Mouse (Mus musculus): ENCODE data around the gene Cdca5.

The Cdca5 gene

GRCm38 (mm10) chr19:6061641-6062302 is 23.0 kb upstream of the Cdca5 start:
- DNase-seq (ENCODE audit: low read depth): no peak

GRCm38 (mm10) chr19:6062418-6062817 is 22.4 kb upstream of the Cdca5 start:
- no peak for DNase-seq (ENCODE audit: low read depth)

GRCm38 (mm10) chr19:6063081-6063480 is 21.7 kb upstream of the Cdca5 start:
- DNase-seq (ENCODE audit: low read depth): no peak

GRCm38 (mm10) chr19:6066571-6066970 is 18.2 kb upstream of the Cdca5 start:
- DNase-seq (ENCODE audit: low read depth): no peak

- DNase-seq (ENCODE audit: low read depth): peak; percentile 83
Observed at GRCm38 (mm10) chr19:6067011-6067723, 17.6 kb upstream of the Cdca5 start.

GRCm38 (mm10) chr19:6067724-6068415 is 16.9 kb upstream of the Cdca5 start, which contains the start of gene Tm7sf2:
Tm7sf2 (minus strand) TSS chr19:6068373.
- DNase-seq (ENCODE audit: low read depth): peak; percentile 93

GRCm38 (mm10) chr19:6068951-6069350 is 15.8 kb upstream of the Cdca5 start:
- DNase-seq (ENCODE audit: low read depth): no peak

- DNase-seq (ENCODE audit: low read depth): no peak
Observed at GRCm38 (mm10) chr19:6069851-6070250, 14.9 kb upstream of the Cdca5 start.

GRCm38 (mm10) chr19:6070571-6071250 is 14.1 kb upstream of the Cdca5 start:
- DNase-seq (ENCODE audit: low read depth): no peak

- DNase-seq (ENCODE audit: low read depth): no peak
Observed at GRCm38 (mm10) chr19:6071261-6071660, 13.5 kb upstream of the Cdca5 start.

- DNase-seq (ENCODE audit: low read depth): no peak
Observed at GRCm38 (mm10) chr19:6073889-6074288, 10.9 kb upstream of the Cdca5 start.

- DNase-seq (ENCODE audit: low read depth): peak; percentile 90
Observed at GRCm38 (mm10) chr19:6076564-6077393, 8.0 kb upstream of the Cdca5 start, which contains the start of gene Vps51. Vps51 (minus strand) TSS chr19:6077231.

- no peak for DNase-seq (ENCODE audit: low read depth)
Observed at GRCm38 (mm10) chr19:6079983-6080480, 4.8 kb upstream of the Cdca5 start, which contains the start of gene Tmem262. Tmem262 (plus strand) TSS chr19:6080033.

GRCm38 (mm10) chr19:6082156-6082555 is 2.6 kb upstream of the Cdca5 start, which contains the start of gene Gm28374:
Gm28374 (minus strand) TSS chr19:6082256.
- DNase-seq (ENCODE audit: low read depth): no peak

- DNase-seq (ENCODE audit: low read depth): peak; percentile 77
Observed at GRCm38 (mm10) chr19:6085417-6085879, 665 bp downstream of the Cdca5 start.

- DNase-seq (ENCODE audit: low read depth): no peak
Observed at GRCm38 (mm10) chr19:6088841-6089240, 4.1 kb downstream of the Cdca5 start.

GRCm38 (mm10) chr19:6094119-6094518 is 9.3 kb downstream of the Cdca5 start, which contains the start of gene AC131692.1:
AC131692.1 (plus strand) TSS chr19:6094419.
- DNase-seq (ENCODE audit: low read depth): no peak

- DNase-seq (ENCODE audit: low read depth): no peak
Observed at GRCm38 (mm10) chr19:6097847-6098246, 13.1 kb downstream of the Cdca5 start.

GRCm38 (mm10) chr19:6101186-6101585 is 16.4 kb downstream of the Cdca5 start:
- DNase-seq (ENCODE audit: low read depth): no peak

GRCm38 (mm10) chr19:6102169-6102853 is 17.5 kb downstream of the Cdca5 start:
- no peak for DNase-seq (ENCODE audit: low read depth)
